Mouse (Mus musculus) stomach, postnatal 0 days (tissue): ENCODE measurements at regions not wholly inside any gene's neighbourhood (a gene's known extent, or its start where the extent isn't known, plus 50 kb on each side); places are given as distances from the start of the nearest gene placed in this dataset.

Experiments used
- CTCF ChIP-seq: IDR thresholded peaks from 2 replicates; pipeline ENCODE4 v1.5.1; 2016; ENCODE audit warnings: antibody characterized with exemption, low read depth, mild to moderate bottlenecking, moderate library complexity
- EP300 ChIP-seq: optimal IDR thresholded peaks from 2 replicates; pipeline ENCODE3; 2016; ENCODE audit warnings: antibody characterized with exemption

- TF ChIP-seq CTCF (no peak), EP300 (no peak)
Measured at GRCm38 (mm10) chr8:8256327-8256726, 404.7 kb downstream of the Efnb2 start.
